Comparison of ENCODE assay signal across 10 mouse cellular contexts in genomic region chr4:140625651-140626525, GRCm38 (mm10). TPM values are rescaled to one million over a fixed set of nuclear protein-coding genes. Genes with fewer than 3 reads are reported as not detected.
DNase-seq lines count a peak whose midpoint lies in the region; ATAC-seq and TF ChIP-seq lines count a peak whose summit lies in the region.
"Had no signal": no experiment of that assay in that cellular context is flagged by ENCODE, and none has a peak within 500 bp of the region (broad histone marks: within the 10 kb centered on the region; RNA-seq: fewer than 3 reads in every experiment).

No protein-coding gene starts in this region.

- H3K9ac ChIP-seq in liver, postnatal 0 days (replicated peaks): no peak overlapping the region; the same call in 1 of the 2 replicates
- no peak overlapping the region for H3K9ac ChIP-seq in hindbrain, embryonic 12.5 days
- 0 out of 2 replicates have a peak overlapping the region, but pooled peaks have one; percentile 63 for H3K9ac ChIP-seq in midbrain, embryonic 13.5 days (replicated peaks)

- H3K36me3 ChIP-seq in heart, embryonic 10.5 days: no peaks in the 10 kb centered on the region
- no peaks in the 10 kb centered on the region for H3K36me3 ChIP-seq in liver, postnatal 0 days (replicated peaks; ENCODE audit: insufficient read depth, low read length)
- H3K36me3 ChIP-seq in hindbrain, embryonic 12.5 days: peaks cover 8% of the 10 kb centered on the region
- 0 out of 2 replicates have a peak, but pooled peaks cover 12% of the 10 kb centered on the region for H3K36me3 ChIP-seq in midbrain, embryonic 13.5 days

- H3K4me3 ChIP-seq in heart, embryonic 10.5 days: no peak overlapping the region
- H3K4me3 ChIP-seq in liver, postnatal 0 days (ENCODE audit: low read depth, low read length): no peak overlapping the region
- no peak overlapping the region for H3K4me3 ChIP-seq in hindbrain, embryonic 12.5 days
- no peak overlapping the region for H3K4me3 ChIP-seq in midbrain, embryonic 13.5 days (replicated peaks)

- H3K27ac ChIP-seq in heart, embryonic 10.5 days: peak overlapping the region; percentile 90
- H3K27ac ChIP-seq in liver, postnatal 0 days (ENCODE audit: low read depth): no peak overlapping the region
- H3K27ac ChIP-seq in hindbrain, embryonic 12.5 days: peak overlapping the region; percentile 95
- H3K27ac ChIP-seq in midbrain, embryonic 13.5 days: peak overlapping the region; percentile 98

- H3K27me3 ChIP-seq in heart, embryonic 10.5 days (ENCODE audit: insufficient read depth, poor library complexity, severe bottlenecking): no peaks in the 10 kb centered on the region
- no peaks in the 10 kb centered on the region for H3K27me3 ChIP-seq in liver, postnatal 0 days (ENCODE audit: insufficient read depth, low read length)
- H3K27me3 ChIP-seq in hindbrain, embryonic 12.5 days: no peaks in the 10 kb centered on the region
- no peaks in the 10 kb centered on the region for H3K27me3 ChIP-seq in midbrain, embryonic 13.5 days

- TF ChIP-seq CTCF in liver, postnatal 0 days (IDR thresholded peaks at IDR 0.05; ENCODE audit: low read depth): no peak

- intact Hi-C loops in heart, postnatal 10 days (cut with DNase I): no loop called here

- ATAC-seq in liver, postnatal 0 days: peak; percentile 14; the same call in 1 of the 2 replicates
- ATAC-seq in hindbrain, embryonic 12.5 days (ENCODE audit: low FRiP score): no peak
- ATAC-seq in midbrain, embryonic 13.5 days: no peak

- no peaks in the 10 kb centered on the region for H3K9me3 ChIP-seq in heart, embryonic 10.5 days
- no peaks in the 10 kb centered on the region for H3K9me3 ChIP-seq in liver, postnatal 0 days (ENCODE audit: low read length)
- no peaks in the 10 kb centered on the region for H3K9me3 ChIP-seq in hindbrain, embryonic 12.5 days (replicated peaks)
- H3K9me3 ChIP-seq in midbrain, embryonic 13.5 days: no peaks in the 10 kb centered on the region

- TF ChIP-seq EP300 in liver, postnatal 0 days (IDR thresholded peaks at IDR 0.05; ENCODE audit: low read depth): no peak

- WGBS in heart, embryonic 10.5 days: 63% methylated on average over 12 of the region's 12 CpGs
- WGBS in liver, postnatal 0 days (ENCODE audit: insufficient replicate concordance): 76% methylated on average over 12 of the region's 12 CpGs
- 63% methylated on average over 12 of the region's 12 CpGs for WGBS in hindbrain, embryonic 12.5 days
- WGBS in midbrain, embryonic 13.5 days: 67% methylated on average over 12 of the region's 12 CpGs

- no peak for DNase-seq in heart, embryonic 10.5 days (ENCODE audit: low spot score)
- no peak for DNase-seq in heart, postnatal 10 days
- DNase-seq in liver, postnatal 0 days: no peak
- DNase-seq in liver: no peak
- DNase-seq in thymus, postnatal 10 days (ENCODE audit: low spot score in 2 of 2): no peak
- DNase-seq in right cerebral cortex, postnatal 14 days: no peak
- DNase-seq: B cell, adult 2 months; thymus, adult 2 months had no signal

- H3K4me1 ChIP-seq in heart, embryonic 10.5 days: peaks cover 80% of the 10 kb centered on the region
- peaks cover 19% of the 10 kb centered on the region for H3K4me1 ChIP-seq in liver, postnatal 0 days (ENCODE audit: insufficient read depth)
- H3K4me1 ChIP-seq in hindbrain, embryonic 12.5 days: peaks cover 66% of the 10 kb centered on the region
- H3K4me1 ChIP-seq in midbrain, embryonic 13.5 days (replicated peaks): peaks cover 70% of the 10 kb centered on the region

- H3K4me2 ChIP-seq in liver, postnatal 0 days (ENCODE audit: low read depth, low read length): no peak overlapping the region
- H3K4me2 ChIP-seq in hindbrain, embryonic 12.5 days (replicated peaks): no peak overlapping the region
- H3K4me2 ChIP-seq in midbrain, embryonic 13.5 days (replicated peaks): no peak overlapping the region

RNA-seq across cellular contexts. Expression of gene Arhgef10l, which starts 39.9 kb away (rescaled TPM):
- 13.3 and 14.9 TPM in 2 replicates for polyA plus RNA-seq in heart, embryonic 10.5 days (2016; fragmentation: Nextera tagmentation; extraction: Ambion mirVana)
- total RNA-seq in heart, postnatal 10 days (2021): 10 to 100 TPM; 55.4 to 68.4 TPM
- polyA plus RNA-seq in liver, postnatal 0 days (2015; fragmentation: Nextera tagmentation; extraction: Ambion mirVana): 6.3 and 7.6 TPM in 2 replicates
- polyA plus RNA-seq in hindbrain, embryonic 12.5 days (2016; fragmentation: Nextera tagmentation; extraction: Ambion mirVana): 31.2 and 31.7 TPM in 2 replicates
- 27.7 and 28.3 TPM in 2 replicates for polyA plus RNA-seq in midbrain, embryonic 13.5 days (2015; fragmentation: Nextera tagmentation; extraction: Ambion mirVana)
